Mouse (Mus musculus): Measurements from ENCODE around the gene Homer1. TPM values are rescaled to one million over a fixed set of nuclear protein-coding genes. Genes with fewer than 3 reads are reported as not detected.

Homer1 gene
- total RNA-seq, 2 experiments from 2014 or later, result 177 to 187 TPM

DNA sequence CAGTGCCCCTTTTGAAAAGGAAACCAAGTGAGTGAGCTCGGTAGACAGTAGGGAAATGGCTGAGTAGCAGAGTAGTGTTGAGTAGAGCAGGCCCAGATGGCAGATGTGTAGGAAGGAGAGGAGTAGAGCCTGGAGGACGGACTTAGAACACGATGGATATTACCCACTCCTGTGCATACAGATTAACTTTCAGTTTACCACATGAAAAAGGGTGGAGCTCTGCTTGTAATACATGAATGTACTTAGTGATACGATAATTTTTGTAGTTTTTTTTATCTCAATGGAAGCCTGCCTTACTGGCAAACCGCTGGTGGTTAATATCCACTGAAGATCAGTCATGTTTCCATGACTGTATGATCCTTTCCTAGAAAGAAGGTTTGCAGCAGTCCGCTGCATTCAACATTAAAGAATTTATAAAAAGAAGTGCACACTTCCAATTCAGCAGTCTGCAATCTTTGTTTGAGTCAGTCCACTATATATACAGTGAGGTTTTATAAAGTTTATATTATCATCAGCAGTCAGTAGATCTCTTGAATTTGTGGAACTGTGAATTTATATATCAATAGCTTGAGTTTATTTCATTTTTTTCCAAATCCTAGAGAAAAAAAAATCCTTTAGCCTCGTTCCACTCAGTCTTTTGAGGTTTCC, 89.3 kb downstream of the Homer1 start:
- DNase-seq (ENCODE audit: extremely low spot score in 1 of 2, low spot score in 1 of 2), result no peak

DNA sequence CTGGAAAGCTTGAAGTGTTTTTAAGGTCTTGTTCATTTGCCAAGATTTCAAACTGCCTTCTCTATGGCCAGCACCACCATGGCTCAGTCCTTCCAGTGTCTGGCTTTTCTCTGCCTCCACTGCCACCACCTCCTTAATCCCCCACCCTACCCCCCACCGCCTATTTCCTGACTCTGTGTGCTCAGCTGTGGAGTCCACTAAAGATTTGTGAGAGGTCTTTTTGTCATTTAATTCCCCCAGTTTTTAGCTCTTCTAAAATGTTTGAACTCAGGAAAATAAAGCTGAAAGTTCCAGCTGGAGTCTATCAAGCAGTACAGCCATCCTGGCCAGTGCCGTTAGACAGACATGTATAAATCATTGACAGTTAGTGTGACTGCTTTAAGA, 89.8 kb downstream of the Homer1 start:
- no peak for DNase-seq (ENCODE audit: extremely low spot score in 1 of 2, low spot score in 1 of 2)

DNA sequence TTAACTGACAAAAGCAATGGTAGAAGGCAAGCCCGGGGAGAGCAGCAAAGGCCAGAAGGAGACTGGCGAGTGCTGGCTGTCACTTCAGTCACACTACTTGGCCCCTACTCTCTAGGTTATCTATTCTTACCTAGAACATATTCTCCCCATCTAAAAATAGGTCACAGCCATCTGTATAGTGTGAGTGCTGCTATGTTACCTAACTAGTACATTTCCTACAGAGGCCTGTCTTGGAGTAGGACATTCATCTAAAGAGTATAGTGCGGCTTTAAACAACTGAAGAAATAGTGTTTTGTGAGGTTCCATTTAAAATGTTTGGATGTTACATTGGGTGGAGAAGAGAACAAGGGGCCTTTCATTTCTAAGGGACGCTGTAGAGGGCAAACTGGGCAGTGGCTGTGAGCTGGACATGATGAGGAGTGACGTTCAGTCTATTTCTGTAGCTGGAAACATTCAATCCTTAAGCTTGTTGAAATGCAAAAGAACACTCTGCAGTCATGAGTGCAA, 100.3 kb downstream of the Homer1 start:
- no peak for DNase-seq (ENCODE audit: extremely low spot score in 1 of 2, low spot score in 1 of 2)

DNA sequence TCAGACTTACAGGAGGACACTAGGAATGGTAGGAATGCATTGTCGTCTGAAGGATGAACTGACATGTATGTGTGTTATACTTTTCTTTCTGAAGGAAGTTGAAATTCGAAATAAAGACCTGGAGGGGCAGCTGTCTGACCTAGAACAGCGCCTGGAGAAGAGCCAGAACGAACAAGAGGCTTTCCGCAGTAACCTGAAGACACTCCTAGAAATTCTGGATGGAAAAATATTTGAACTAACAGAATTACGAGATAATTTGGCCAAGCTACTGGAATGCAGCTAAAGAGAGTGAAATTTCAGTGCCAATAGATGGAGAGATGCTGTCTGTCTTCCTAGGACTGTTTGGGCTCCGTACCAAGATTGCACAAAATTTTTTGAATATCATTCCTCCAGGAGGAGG, 102.5 kb downstream of the Homer1 start:
- no peak for DNase-seq (ENCODE audit: extremely low spot score in 1 of 2, low spot score in 1 of 2)

DNA sequence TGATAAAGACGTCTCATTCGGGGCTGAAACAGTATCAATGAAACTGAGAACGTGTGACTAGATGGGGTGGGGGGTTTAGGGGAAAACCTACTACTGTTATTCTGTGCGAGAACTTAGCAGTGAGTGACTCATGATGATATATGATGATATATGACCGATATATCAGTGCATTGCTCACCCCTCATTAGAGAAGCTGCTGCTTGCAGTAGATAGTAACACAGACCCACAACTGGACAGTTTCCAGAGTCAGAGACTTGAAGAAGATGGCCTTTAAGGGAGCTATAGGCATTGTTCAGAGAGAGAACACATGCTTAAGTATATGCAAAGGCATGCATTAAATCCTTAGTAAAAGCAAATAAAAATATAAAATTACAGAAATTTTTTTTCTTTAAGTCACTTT, 107.4 kb downstream of the Homer1 start:
- no peak for DNase-seq (ENCODE audit: extremely low spot score in 1 of 2, low spot score in 1 of 2)

DNA sequence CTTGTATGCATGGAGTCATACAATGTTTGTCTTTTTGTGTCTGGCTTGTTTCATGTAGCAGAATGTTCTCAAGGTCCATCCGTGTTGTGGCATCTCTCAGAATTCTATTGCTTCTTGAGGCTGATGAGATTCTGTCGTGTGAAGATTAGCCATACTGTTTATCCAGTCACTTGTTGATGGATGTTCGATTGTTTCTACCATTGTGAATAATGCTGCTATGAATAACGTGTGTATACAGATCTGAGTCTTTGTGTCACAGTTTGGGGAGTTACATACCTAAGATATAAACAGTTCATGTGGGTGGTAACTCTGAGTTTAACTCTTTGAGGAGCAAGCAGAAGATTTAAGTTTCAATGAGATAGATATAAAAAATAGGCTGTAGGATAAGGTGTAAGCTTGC, 110.9 kb downstream of the Homer1 start:
- DNase-seq (ENCODE audit: extremely low spot score in 1 of 2, low spot score in 1 of 2), result no peak

DNA sequence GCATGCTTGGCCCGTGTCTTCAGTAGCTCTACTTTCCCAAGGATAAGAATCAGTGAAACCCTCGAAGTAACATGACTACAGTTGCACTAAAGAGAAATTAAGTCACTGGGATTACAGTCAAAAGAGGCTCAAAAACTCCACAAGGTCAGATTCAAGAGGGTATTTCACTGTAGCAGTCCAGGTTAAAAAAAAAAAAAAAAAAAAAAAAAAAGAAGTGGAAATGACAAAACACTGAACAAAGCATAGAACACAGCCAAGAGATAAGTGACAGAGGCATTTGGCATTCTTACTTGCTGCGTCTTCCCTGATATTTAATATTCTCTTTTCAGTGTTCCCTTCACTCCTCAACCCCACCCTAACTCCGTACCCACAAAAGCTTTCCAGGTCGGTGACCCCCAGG, 115.6 kb downstream of the Homer1 start:
- no peak for DNase-seq (ENCODE audit: extremely low spot score in 1 of 2, low spot score in 1 of 2)

DNA sequence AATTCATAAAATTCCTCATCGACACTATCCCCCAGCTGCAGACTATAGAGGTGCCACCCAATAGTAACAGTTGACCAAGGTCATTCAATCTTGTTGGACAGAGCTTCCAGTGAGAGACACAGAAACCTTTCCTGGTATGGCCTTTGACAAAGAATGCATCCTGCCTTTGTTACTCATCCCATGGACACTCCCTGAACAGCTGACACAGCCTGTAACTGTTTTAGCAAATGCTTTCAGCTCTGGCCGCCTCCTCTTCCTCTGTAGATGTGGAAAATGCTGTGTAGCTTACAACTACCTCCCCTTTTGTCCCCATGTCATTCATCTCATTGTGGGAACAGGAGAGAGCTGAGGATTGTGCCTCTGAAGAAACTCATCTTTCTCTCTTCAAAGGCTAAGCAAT, 118.9 kb downstream of the Homer1 start:
- DNase-seq (ENCODE audit: extremely low spot score in 1 of 2, low spot score in 1 of 2), result no peak

DNA sequence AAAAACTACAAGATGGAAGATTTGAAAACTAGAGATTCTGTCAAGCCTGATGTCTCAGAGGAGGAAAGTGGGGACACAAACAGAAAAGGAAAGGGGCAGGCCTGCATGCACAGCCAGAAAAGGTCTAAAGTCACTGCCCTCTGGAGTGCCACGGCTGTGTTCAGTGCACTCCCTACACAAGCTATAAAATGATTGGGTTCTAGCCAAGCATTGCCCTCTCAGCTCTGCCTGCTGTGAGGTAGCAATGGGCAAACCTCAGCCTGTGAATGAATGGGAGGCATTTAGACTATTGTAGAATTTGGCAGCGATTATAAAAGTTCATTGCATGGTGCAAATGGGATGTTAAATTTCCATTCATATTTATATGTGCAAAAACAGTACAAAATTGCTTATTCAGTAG, 120.3 kb downstream of the Homer1 start:
- no peak for DNase-seq (ENCODE audit: extremely low spot score in 1 of 2, low spot score in 1 of 2)

DNA sequence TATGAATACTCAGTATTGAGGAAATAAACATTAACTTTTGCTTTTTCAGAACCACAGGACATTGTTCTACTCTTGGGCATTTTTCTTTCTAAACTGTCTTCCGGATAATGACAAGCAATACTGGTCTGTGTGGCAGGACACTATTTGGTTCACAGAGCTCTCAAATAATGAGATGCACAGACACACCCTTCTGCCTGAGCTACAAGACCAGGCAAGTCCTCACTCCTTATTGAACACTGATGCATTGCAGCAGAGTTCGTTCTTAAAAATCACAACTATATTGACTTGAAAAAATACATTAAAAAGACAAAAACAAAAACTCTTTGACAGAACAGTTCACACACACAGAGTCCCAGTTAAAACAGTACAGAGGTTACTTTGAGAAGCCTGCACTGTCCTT, 123.8 kb downstream of the Homer1 start:
- DNase-seq (ENCODE audit: extremely low spot score in 1 of 2, low spot score in 1 of 2), result no peak

DNA sequence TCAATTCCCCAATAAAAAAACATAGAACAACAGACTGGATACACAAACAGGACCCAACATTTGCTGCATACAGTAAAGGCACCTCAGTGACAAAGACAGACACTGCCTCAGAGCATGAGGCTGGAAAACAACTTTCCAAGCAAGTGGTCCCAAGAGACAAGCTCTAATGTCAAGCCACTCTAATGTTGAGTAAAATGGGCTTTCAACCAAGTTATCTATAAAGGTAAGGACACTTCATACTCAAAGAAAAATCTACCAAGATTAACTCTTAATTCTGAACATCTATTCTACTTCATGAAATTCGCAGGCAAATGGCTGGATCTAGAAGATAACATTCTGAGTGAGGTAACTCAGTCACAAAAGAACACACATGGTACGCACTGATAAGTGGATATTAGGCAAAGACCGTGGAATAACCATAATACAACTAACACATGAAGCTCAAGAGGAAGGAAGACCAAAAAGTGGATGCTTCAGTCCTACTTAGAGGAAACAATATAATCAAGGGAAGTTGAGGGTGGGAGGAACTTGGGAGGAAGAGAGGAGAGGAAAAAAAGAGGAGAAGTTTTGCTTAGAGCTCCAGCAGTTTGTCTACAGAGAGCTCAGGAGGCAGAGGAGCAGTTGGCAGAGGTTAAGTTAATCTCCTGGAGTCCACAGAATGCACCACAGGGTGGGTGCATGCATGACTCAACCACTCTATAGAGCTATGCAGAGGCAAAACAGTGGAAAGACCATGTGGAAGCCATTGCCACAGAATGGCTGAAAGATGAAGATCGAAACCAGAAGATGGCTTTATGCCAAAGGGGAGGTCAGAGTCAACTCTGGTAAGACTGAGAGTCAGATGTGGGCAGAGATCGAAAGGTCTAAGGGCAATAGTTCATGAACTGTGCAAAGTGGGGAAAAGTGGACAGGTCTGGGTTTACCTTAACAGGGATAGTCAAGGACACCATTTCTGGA, 128.8 kb downstream of the Homer1 start:
- DNase-seq (ENCODE audit: extremely low spot score in 1 of 2, low spot score in 1 of 2), result no peak

DNA sequence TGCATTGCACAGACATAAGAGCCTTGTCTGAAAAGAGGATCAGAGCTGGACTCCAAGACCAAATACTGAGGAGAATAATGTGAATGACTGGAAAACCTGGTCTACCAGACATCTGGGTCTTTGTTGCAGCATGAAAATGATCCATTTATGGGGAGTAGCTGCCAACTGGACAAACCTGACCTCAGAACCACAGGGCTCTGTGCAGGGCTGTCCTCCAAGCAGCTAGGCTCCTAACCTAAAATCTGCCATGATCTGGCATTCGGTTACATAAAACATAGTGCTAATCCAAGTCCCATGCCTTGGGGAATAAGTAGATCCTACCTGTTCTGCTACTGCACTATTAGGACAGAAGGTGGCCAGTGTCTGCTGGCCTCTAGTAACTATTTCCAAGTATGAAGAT, 129.8 kb downstream of the Homer1 start:
- DNase-seq (ENCODE audit: extremely low spot score in 1 of 2, low spot score in 1 of 2), result no peak

DNA sequence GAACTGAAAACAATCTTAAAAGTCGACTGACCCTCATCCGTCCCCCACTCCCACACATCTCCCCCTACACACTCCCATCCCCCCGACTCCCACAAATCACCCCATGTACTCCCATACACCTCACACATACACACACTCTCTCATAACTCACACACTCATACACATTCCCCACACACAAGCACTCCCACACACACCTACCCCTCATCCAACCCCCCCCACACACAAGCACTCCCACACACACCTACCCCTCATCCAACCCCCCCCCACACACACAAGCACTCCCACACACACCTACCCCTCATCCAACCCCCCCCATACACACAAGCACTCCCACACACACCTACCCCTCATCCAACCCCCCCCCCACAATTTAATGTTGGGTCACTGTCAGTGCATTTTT, 140.7 kb downstream of the Homer1 start:
- no peak for DNase-seq (ENCODE audit: extremely low spot score in 1 of 2, low spot score in 1 of 2)

DNA sequence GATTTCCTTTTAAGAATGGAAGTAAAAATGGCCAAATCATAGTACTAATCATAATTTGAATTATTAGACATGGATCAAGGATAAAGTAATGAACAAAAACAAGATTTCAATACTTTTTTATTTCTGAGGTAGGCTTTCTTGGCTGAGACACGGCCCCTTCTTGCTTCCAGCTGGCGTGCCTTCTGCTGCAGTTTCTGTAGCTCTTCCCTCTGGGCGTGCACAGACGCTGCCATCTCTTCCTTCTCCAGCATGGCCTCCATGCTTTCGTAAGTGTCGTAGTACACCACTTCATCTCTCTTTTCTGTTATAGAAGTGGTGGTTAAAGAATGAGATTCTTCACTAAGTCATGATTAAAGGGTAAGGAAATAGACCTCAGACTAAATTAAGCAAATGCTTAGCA, 153.8 kb downstream of the Homer1 start:
- DNase-seq (ENCODE audit: extremely low spot score in 1 of 2, low spot score in 1 of 2), result peak in 1 of 2 experiments; percentile 46

Other genes with a start within 250 kb of the Homer1 start
- 1 to 10 TPM; 2.8 to 3.1 TPM for gene Cmya5, start 154.9 kb upstream of the Homer1 start, total RNA-seq (2021)
- 10 to 100 TPM; 21.4 to 23.7 TPM for gene Tent2, start 107.2 kb upstream of the Homer1 start, total RNA-seq (2021)
- 10 to 100 TPM; 40.5 to 41.8 TPM for gene Jmy, start 200.2 kb downstream of the Homer1 start, total RNA-seq (2021)

Measured in layer of hippocampus, postnatal 25 days (tissue).